Mouse (Mus musculus) yolk sac, embryonic 10.5 days (tissue): Measurements from ENCODE around the gene Dapl1.

Source experiments
- DNase-seq: peaks from one replicate; pipeline ENCODE4 v3.0.0-alpha.2; 2017; ENCODE audit warnings: low spot score

The Dapl1 gene

DNA sequence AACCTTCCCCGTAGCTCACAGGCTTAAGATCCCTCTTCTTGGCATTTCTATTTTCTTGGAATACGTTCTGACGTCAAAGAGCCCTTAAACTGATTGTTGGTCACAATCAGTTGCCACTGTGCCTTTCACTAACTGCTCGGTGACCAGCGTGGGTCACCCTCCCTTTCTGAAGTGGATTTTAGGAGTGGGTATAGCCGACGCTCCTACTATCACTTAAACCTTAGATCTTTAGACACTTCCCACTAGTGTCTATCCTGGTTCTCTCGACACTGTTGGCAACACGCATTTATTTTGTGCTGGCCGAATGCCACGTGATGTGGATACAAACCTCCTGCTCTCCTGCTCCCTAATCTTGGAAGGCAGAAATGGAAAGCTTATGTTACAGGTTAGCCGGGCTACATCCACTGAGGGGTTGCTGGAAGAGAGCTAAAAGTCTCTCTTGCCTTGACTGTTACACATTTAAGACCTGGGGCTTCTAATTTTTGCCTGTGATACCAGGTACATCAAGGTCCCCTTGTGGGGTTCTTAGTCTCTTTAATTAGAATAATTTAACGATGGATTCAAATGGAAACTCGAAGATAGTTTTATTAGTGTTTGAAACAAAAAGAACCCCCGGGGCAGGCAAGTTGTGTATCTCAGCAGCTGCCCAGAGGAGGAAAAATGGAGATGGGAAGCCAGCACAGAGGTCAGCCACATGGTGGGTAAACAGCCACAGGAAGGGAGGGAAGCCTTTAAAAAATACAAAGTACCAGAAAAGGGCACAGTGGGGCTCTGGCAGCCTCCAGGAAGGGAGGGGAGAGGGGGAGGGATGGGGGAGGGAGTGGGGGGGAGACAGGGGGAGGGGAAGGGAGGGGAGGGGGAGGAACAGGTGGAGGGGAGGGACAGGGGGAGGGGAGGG lies 13.2 kb upstream of the Dapl1 start:
- DNase-seq, result no peak

GRCm38 (mm10) chr2:59474336-59474735 lies 10.1 kb upstream of the Dapl1 start:
- DNase-seq, result no peak

DNA sequence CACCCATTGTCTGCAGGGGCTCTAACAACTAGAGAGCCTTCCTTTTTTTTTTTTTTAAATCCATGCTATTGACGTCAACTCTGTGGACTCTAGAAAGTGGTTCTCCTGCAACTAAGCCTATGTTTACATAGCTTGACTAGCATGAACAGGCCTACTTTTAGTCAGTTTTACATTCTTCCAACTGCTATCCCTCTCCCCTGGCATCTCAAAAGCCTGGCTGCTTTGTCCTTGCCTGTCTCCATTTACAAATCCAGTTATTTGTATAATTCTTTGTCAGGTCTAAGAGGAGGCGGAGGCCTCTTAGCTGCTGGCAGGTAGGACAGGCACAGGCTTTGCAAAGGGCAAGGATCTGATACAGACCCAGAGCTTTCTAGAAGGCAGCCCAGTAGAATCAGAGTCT lies 627 bp downstream of the Dapl1 start:
- no peak for DNase-seq

- no peak for DNase-seq
These were observed 1.2 kb downstream of the Dapl1 start for GRCm38 (mm10) chr2:59485657-59486056.

- no peak for DNase-seq
These were observed 1.9 kb downstream of the Dapl1 start for GRCm38 (mm10) chr2:59486196-59486845.

DNA sequence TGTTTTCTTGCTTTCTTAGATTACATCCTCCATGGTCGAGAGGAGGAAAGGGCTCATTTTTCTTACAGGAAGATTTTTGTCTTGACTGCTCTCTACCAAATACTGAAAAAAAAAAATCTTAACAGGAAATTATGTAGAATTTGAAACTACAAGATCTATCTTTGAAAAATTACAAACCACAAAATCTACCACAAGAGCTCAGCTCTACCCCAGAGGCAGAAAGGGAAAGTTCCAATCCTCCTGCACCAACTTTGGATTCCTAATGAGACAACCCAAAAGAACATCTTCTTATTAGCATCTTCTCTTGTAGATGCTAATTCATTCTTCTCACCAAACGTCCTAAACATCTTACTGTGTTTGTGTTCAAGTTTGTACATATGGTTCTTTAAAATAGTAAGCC lies 3.8 kb downstream of the Dapl1 start:
- DNase-seq, result no peak

DNA sequence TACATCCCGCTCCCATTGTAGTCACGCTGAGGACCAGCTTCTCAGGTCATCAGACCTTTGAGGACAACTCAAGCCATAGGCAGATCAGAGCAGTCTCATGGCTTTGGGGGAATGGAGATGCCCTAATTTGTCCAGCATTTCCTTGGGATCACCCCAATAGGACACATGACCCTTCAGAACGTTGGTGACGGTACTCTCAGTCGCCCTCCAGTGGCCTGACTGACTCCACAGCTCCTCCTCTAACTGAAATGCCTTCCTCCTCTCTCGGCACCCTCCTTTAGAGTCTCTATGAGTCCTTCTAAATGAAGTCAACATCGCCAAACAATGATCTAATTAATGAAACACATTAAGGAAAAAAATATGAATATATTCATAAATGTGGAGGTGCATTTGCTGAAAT lies 5.9 kb downstream of the Dapl1 start:
- DNase-seq, result no peak

- no peak for DNase-seq
These were observed 9.1 kb downstream of the Dapl1 start for GRCm38 (mm10) chr2:59493445-59494085.

DNA sequence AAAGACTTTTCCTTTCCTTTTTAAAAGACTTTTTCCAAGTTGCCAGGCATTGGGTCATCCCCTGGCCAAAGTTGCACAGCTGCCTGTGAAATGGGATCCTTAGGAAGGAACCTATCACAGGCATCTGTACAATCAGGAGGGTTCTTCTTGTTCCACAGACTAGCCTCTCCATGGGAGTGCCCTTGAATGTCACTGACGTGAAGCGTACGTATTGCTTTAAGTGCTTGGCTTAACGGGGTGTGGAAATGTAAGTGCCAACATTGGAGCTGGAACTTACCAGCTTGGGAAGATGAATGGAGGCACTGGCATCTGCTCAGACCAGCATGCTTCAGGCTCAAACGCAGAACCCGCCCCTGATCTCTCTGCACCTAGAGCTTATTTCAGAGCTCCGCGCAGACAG lies 14.7 kb downstream of the Dapl1 start:
- DNase-seq, result no peak

- DNase-seq, result no peak
These were observed 15.3 kb downstream of the Dapl1 start for GRCm38 (mm10) chr2:59499717-59500116.

DNA sequence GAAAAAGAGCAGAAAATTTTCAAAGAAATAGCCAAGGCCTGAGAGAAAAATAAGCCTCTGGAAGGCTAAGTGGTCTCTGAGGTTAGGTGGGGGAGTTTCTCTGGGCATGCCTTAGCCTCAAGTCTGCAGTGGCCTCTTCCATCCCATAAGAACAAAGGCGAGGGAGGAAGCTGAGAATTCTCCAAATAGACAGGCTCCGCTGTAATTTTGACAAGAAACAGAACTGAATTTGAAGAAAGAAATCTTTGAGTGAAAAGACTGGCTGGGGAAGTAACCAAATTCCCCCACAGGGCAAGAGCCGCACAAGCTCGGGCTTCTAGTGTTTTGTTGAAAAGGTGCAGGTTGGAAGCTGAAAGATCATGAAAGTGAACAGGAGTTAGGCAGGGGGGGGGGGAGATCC lies 24.6 kb downstream of the Dapl1 start:
- DNase-seq, result no peak

- DNase-seq, result no peak
These were observed 26.0 kb downstream of the Dapl1 start for GRCm38 (mm10) chr2:59510416-59510815.

- no peak for DNase-seq
These were observed 26.4 kb downstream of the Dapl1 start for GRCm38 (mm10) chr2:59510882-59511281.

DNA sequence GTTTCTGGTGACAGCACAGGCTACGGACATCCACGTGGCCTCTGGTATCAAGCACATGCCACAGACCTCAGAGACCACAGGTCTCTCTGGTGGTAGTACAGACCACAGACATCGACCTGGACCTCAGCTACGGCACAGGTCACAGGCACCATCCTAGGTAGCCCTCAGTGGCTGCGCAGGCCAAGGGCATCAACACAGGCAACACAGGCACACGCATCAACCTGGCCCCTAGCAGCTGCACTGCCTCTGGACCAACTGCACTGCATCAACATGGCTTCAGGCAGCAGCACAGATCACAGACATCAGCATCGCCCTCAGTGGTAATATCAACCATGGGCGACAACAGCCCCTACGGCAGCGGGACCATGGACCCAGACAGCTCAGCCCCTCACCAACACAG lies 36.2 kb downstream of the Dapl1 start:
- no peak for DNase-seq

- peak; percentile 70 for DNase-seq
These were observed 37.7 kb downstream of the Dapl1 start for GRCm38 (mm10) chr2:59522079-59522684.

GRCm38 (mm10) chr2:59523526-59523925 lies 39.1 kb downstream of the Dapl1 start:
- no peak for DNase-seq

GRCm38 (mm10) chr2:59526893-59527292 lies 42.4 kb downstream of the Dapl1 start:
- DNase-seq, result no peak

DNA sequence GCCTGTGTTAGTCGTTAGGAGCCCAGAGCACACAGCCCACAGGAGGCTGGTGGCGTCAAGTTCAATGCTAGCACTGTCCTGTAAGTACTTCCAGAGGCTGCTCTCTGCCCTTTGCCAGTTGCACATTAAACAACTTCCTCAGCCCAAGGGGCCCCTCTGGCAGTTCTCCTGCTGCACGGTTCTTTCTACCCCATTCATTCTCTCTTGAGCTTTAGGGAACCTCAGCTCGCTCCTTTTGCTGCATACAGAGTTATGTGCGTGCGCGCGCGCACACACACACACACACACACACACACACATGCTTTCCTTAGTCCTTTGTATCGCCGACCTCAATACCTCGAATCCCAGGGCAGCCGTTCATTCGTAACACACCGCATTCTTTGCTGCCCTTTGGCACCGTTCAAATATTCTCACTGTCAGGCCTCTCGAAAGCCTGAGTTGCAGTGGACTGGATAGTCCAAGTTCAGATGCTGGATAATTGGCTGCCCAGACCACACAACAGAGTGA lies 45.2 kb downstream of the Dapl1 start:
- no peak for DNase-seq

- no peak for DNase-seq
These were observed 46.4 kb downstream of the Dapl1 start for GRCm38 (mm10) chr2:59530811-59531210.

DNA sequence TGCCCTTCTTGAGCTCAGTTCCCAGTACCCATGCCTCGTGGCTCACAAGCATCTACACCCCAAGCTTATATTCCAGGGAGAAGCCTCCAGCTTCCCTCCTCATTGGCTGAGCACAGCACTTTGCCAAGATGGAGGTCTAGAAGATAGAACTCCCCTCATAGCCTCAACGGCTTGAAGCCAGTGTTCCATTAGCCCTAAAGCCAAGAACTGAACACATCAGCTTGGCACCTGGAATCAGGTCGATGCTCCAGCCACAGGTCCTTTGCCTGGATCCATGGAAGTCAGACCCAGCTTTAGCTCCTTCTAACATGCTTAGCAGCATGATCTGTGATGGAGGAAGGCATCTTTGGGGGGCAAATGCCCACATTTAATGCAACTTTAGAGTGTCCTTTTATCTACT lies 48.5 kb downstream of the Dapl1 start:
- no peak for DNase-seq

GRCm38 (mm10) chr2:59533504-59533903 lies 49.1 kb downstream of the Dapl1 start:
- DNase-seq, result no peak

DNA sequence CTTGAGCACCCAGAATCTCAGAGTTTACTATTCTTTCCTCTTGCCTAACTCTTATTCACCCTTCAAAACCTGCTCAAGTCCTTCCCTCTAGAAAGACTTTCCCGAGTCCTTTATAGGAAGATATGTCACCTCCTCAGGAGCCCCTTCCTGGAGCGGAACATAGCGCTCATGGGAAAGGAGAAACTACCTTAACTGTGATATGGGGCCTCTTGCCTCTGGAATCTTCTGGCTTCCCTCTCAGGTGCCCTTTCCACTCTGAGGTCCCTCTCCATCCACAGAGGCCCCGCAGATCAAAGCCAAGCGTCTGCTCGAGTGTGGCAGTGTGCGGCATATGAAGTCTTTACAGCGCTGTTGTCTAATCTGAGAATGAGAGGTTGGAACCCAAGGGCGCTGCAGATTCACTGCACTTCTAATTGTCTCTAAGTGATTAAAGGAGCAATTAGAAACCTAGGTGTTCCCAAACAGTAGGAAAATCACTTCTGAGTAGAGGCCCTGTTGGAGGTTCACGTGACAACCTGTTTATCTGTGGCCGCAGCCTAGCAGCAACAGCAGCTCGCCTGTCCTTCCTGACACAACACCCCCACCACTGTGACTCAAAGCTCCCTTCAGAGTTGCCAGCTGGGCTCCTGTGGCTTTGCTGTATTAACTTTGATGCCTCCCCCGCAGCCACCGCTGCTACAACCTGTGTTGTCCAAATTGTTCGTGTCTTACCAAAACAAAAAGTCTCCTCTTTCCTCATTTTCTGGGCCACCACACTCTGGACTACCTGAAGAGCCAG lies 49.7 kb downstream of the Dapl1 start:
- no peak for DNase-seq
